Mouse (Mus musculus) liver, embryonic 13.5 days (tissue): ENCODE results near the gene Clec1b. TPM values are rescaled to one million over a fixed set of nuclear protein-coding genes. Genes with fewer than 3 reads are reported as not detected.
A peak's percentile ranks its signal among the peaks of the same experiment; 100 is the strongest.

Experiments
- ATAC-seq: fragments of 200-750 bp; cut with Nextera tagmentation; 2 replicates; pipeline ENCODE4 v1.8.0; 2017; ENCODE audit warnings: low read depth, mild to moderate bottlenecking, moderate number of reproducible peaks, moderate library complexity
- DNase-seq: peaks from one replicate; pipeline ENCODE4 v3.0.0; 2022
- H3K27ac ChIP-seq: fragments of 300-500 bp; sonication (generic); 2 replicates; pipeline ENCODE4 v1.5.1; 2015; ENCODE audit warnings: moderate library complexity, mild to moderate bottlenecking, inconsistent platforms
- H3K27me3 ChIP-seq: fragments of 300-500 bp; sonication (generic); 2 replicates; pipeline ENCODE4 v1.6.1; 2015; ENCODE audit warnings: mild to moderate bottlenecking, inconsistent platforms
- H3K36me3 ChIP-seq: fragments of 300-500 bp; sonication (generic); 2 replicates; pipeline ENCODE4 v1.6.1; 2015; ENCODE audit warnings: mild to moderate bottlenecking, inconsistent platforms
- H3K4me1 ChIP-seq: fragments of 300-500 bp; sonication (generic); replicated peaks from 2 replicates; pipeline ENCODE4 v1.6.1; 2015; ENCODE audit warnings: inconsistent platforms
- H3K4me2 ChIP-seq: fragments of 300-500 bp; sonication (generic); 2 replicates; pipeline ENCODE4 v1.6.1; 2015; ENCODE audit warnings: inconsistent platforms, mild to moderate bottlenecking, moderate library complexity
- H3K4me3 ChIP-seq: fragments of 300-500 bp; sonication (generic); replicated peaks from 2 replicates; pipeline ENCODE4 v1.5.1; 2015; ENCODE audit warnings: mild to moderate bottlenecking, inconsistent platforms
- H3K9ac ChIP-seq: fragments of 300-500 bp; sonication (generic); 2 replicates; pipeline ENCODE4 v1.6.1; 2015; ENCODE audit warnings: mild to moderate bottlenecking, inconsistent platforms
- H3K9me3 ChIP-seq: fragments of 300-500 bp; sonication (generic); replicated peaks from 2 replicates; pipeline ENCODE4 v1.6.1; 2016; ENCODE audit warnings: inconsistent platforms
- WGBS: fragments of 180-500 bp; shearing (Covaris S2); methylation state at CpG from one replicate; pipeline ENCODE4 v1.1.7; 2015; ENCODE audit not compliant: insufficient replicate concordance; 5-methylcytosine and 5-hydroxymethylcytosine counted together
- polyA plus RNA-seq: library from polyadenylated mRNA; unstranded; fragments of >200 nt; fragmentation: Nextera tagmentation; extraction: Ambion mirVana; gene quantifications from 2 replicates; pipeline ENCODE4 v1.2.1, GENCODE M21; 2015

Clec1b gene
- polyA plus RNA-seq, 1 experiment from 2014 or later = 27.1 TPM

- 48% methylated on average over 1 of the region's 1 CpGs for WGBS
Measured at GRCm38 (mm10) chr6:129381736-129382135, 15.4 kb upstream of the Clec1b start.

DNA sequence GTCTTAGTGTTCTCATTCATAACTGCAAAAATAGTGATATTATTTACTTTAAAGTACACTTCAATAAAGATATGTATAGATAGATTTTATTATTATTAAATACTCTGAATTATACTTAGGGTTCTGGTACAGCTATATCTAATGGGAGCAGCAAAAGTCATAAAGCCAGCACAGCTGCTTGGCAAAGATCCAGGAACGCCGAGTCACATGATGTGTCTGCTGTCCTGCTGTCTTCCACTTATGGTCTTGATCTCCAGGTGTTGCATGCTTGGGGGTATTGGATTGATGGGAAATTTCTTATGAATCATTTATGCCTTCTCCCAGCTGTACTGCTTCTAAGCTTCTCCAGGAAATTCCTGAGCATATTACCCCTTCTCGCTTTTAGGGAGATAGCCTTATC lies 13.6 kb upstream of the Clec1b start:
- H3K36me3 ChIP-seq = no peaks in the 10 kb centered on the region
- no peak overlapping the region for H3K4me3 ChIP-seq
- H3K9ac ChIP-seq = no peak overlapping the region
- no peaks in the 10 kb centered on the region for H3K27me3 ChIP-seq
- no peaks in the 10 kb centered on the region for H3K4me1 ChIP-seq
- H3K9me3 ChIP-seq = no peaks in the 10 kb centered on the region
- H3K4me2 ChIP-seq = no peak overlapping the region
- DNase-seq (no peak), ATAC-seq (no peak)
- no peak overlapping the region for H3K27ac ChIP-seq
- 77% methylated on average over 3 of the region's 3 CpGs for WGBS

More at GRCm38 (mm10) chr6:129381736-129382135, 15.4 kb upstream of the Clec1b start:
- DNase-seq (no peak), ATAC-seq (no peak)
- Histone ChIP-seq H3K9me3 (no peaks in the 10 kb centered on the region), H3K9ac (no peak overlapping the region), H3K36me3 (no peaks in the 10 kb centered on the region), H3K4me1 (no peaks in the 10 kb centered on the region), H3K4me3 (no peak overlapping the region), H3K4me2 (no peak overlapping the region), H3K27ac (no peak overlapping the region), H3K27me3 (no peaks in the 10 kb centered on the region)

GRCm38 (mm10) chr6:129385000-129385399 lies 12.1 kb upstream of the Clec1b start:
- no peaks in the 10 kb centered on the region for H3K4me1 ChIP-seq
- H3K27ac ChIP-seq = no peak overlapping the region
- no peaks in the 10 kb centered on the region for H3K36me3 ChIP-seq
- no peaks in the 10 kb centered on the region for H3K9me3 ChIP-seq
- WGBS = 71% methylated on average over 4 of the region's 4 CpGs
- H3K4me2 ChIP-seq = no peak overlapping the region
- H3K27me3 ChIP-seq = no peaks in the 10 kb centered on the region
- no peak overlapping the region for H3K9ac ChIP-seq
- H3K4me3 ChIP-seq = no peak overlapping the region
- ATAC-seq = no peak
- no peak for DNase-seq

GRCm38 (mm10) chr6:129385774-129386173 lies 11.3 kb upstream of the Clec1b start, which contains the start of gene Clec12b:
Clec12b (minus strand) TSS chr6:129385874.
- no peak within 1 kb of the TSS for H3K4me3 ChIP-seq
- no peaks in the 10 kb centered on the region for H3K36me3 ChIP-seq
- 61% methylated on average over 2 of the region's 2 CpGs for WGBS
- H3K27me3 ChIP-seq = no peaks in the 10 kb centered on the region
- no peak within 1 kb of the TSS for H3K27ac ChIP-seq
- H3K4me2 ChIP-seq = no peak within 1 kb of the TSS
- ATAC-seq (no peak), DNase-seq (no peak)
- H3K9me3 ChIP-seq = no peaks in the 10 kb centered on the region
- H3K9ac ChIP-seq = no peak within 1 kb of the TSS
- H3K4me1 ChIP-seq = no peaks in the 10 kb centered on the region

DNA sequence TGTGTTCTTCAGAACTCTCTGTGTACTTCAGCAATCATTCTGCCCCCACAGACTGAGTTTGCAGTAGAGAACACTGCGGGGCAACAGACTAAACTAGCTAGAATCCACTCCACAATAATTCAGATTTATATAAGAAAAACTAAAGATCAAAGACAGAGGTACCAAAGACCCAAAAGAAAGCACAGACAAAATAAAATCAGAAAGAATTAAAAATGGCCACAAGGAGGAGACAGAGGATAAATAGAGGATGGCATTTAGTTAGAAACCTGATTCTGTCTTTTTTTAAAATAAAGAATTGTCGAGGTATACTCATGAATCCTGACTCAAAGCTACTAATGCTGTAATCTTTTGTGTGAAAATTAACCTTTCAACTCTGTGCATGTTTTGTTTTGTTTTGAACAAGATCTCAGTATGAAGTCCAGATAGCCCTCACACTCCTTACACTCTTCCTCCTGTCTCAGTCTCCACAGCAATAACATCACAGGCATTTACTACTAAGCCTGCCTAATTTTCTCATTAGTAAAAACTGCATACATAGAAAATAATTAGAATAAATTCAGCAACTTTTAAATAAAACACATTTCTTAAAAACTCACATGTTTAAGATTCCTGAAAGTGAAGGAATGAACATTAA lies 3.9 kb upstream of the Clec1b start:
- no peaks in the 10 kb centered on the region for H3K9me3 ChIP-seq
- WGBS = 11% methylated on average over 2 of the region's 2 CpGs
- no peaks in the 10 kb centered on the region for H3K27me3 ChIP-seq
- H3K36me3 ChIP-seq = no peaks in the 10 kb centered on the region
- H3K4me2 ChIP-seq = no peak overlapping the region
- DNase-seq (no peak), ATAC-seq (no peak)
- no peak overlapping the region for H3K9ac ChIP-seq
- no peak overlapping the region for H3K4me3 ChIP-seq
- H3K4me1 ChIP-seq = no peaks in the 10 kb centered on the region
- no peak overlapping the region for H3K27ac ChIP-seq

- Histone ChIP-seq H3K27ac (no peak overlapping the region), H3K27me3 (no peaks in the 10 kb centered on the region)
Measured at GRCm38 (mm10) chr6:129393732-129394131, 3.4 kb upstream of the Clec1b start.

DNA sequence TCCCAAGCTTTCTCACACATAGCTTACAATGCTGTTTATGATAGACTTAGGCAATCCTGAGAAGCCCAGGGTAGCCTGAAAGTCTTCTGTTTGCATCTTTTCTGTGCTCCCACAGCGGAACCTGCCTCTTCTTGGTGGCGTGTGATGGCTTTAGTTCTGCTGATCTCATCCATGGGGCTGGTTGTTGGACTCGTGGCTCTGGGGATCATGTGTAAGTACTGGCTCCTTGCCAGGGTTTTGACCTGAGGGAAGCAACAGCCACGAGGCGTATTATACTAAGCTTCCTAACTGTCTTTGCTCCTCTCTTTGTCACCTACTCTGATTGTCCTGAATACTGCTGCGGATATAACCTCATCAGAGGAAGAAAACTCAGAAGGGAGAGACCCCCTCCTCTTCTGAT lies 2.8 kb downstream of the Clec1b start:
- Histone ChIP-seq H3K9me3 (no peaks in the 10 kb centered on the region), H3K4me2 (no peak overlapping the region), H3K27ac (0 out of 2 replicates have a peak overlapping the region, but pooled peaks have one; percentile 9), H3K4me3 (no peak overlapping the region), H3K9ac (no peak overlapping the region), H3K27me3 (no peaks in the 10 kb centered on the region), H3K4me1 (no peaks in the 10 kb centered on the region), H3K36me3 (no peaks in the 10 kb centered on the region)
- no peak for ATAC-seq
- WGBS = 42% methylated on average over 6 of the region's 6 CpGs
- DNase-seq = no peak

More at GRCm38 (mm10) chr6:129393732-129394131, 3.4 kb upstream of the Clec1b start:
- WGBS = 57% methylated on average over 6 of the region's 6 CpGs
- ATAC-seq (no peak), DNase-seq (no peak)
- no peak overlapping the region for H3K4me3 ChIP-seq
- no peak overlapping the region for H3K9ac ChIP-seq
- H3K4me2 ChIP-seq = no peak overlapping the region
- H3K9me3 ChIP-seq = no peaks in the 10 kb centered on the region
- H3K36me3 ChIP-seq = no peaks in the 10 kb centered on the region
- H3K4me1 ChIP-seq = no peaks in the 10 kb centered on the region

DNA sequence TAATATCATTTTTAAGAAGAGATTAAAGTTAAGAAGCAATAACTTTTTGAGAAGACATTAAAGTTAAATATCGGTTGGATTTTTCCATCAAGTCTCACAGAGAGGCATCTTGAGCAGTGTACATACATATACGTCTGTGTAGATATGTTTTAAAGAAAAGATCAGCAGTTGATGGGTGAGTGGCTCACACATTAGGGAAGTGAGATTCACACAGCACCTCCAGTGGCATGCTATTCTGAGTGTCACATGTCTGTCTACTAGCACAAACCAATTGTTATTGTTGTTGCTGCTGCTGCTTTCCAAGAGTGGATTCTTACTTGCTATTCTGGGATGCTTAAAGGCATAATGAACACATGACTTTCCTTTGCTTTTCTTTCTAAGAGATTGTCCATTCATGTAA lies 5.3 kb downstream of the Clec1b start:
- no peak for DNase-seq
- ATAC-seq = no peak
- Histone ChIP-seq H3K9me3 (no peaks in the 10 kb centered on the region), H3K27me3 (no peaks in the 10 kb centered on the region), H3K9ac (no peak overlapping the region), H3K36me3 (no peaks in the 10 kb centered on the region), H3K4me3 (no peak overlapping the region), H3K4me2 (no peak overlapping the region), H3K27ac (no peak overlapping the region), H3K4me1 (no peaks in the 10 kb centered on the region)
- 60% methylated on average over 2 of the region's 2 CpGs for WGBS

GRCm38 (mm10) chr6:129403391-129403790 lies 6.3 kb downstream of the Clec1b start:
- WGBS = 76% methylated on average over 6 of the region's 6 CpGs
- no peaks in the 10 kb centered on the region for H3K4me1 ChIP-seq
- H3K4me2 ChIP-seq = no peak overlapping the region
- no peak overlapping the region for H3K9ac ChIP-seq
- no peaks in the 10 kb centered on the region for H3K36me3 ChIP-seq
- no peaks in the 10 kb centered on the region for H3K27me3 ChIP-seq
- DNase-seq = no peak
- no peaks in the 10 kb centered on the region for H3K9me3 ChIP-seq
- no peak overlapping the region for H3K27ac ChIP-seq
- ATAC-seq = no peak
- H3K4me3 ChIP-seq = no peak overlapping the region

GRCm38 (mm10) chr6:129405999-129406398 lies 8.9 kb downstream of the Clec1b start:
- Histone ChIP-seq H3K27me3 (no peaks in the 10 kb centered on the region), H3K4me2 (no peak overlapping the region), H3K4me3 (no peak overlapping the region), H3K9ac (no peak overlapping the region), H3K27ac (no peak overlapping the region), H3K9me3 (no peaks in the 10 kb centered on the region), H3K36me3 (no peaks in the 10 kb centered on the region), H3K4me1 (no peaks in the 10 kb centered on the region)
- ATAC-seq (no peak), DNase-seq (no peak)

GRCm38 (mm10) chr6:129407324-129407723 lies 10.2 kb downstream of the Clec1b start:
- Histone ChIP-seq H3K9me3 (no peaks in the 10 kb centered on the region), H3K4me2 (no peak overlapping the region), H3K27me3 (no peaks in the 10 kb centered on the region), H3K36me3 (no peaks in the 10 kb centered on the region), H3K4me3 (no peak overlapping the region), H3K9ac (no peak overlapping the region), H3K4me1 (no peaks in the 10 kb centered on the region), H3K27ac (peak overlapping the region; percentile 57)
- DNase-seq = no peak
- peak; percentile 55; the same call in 1 of the 2 replicates for ATAC-seq
- 10% methylated on average over 2 of the region's 2 CpGs for WGBS

GRCm38 (mm10) chr6:129408562-129408961 lies 11.5 kb downstream of the Clec1b start, which contains the start of gene Clec9a:
Clec9a (plus strand) TSS chr6:129408862.
- no peak within 1 kb of the TSS for H3K4me2 ChIP-seq
- no peak for ATAC-seq
- no peaks in the 10 kb centered on the region for H3K27me3 ChIP-seq
- H3K4me1 ChIP-seq = no peaks in the 10 kb centered on the region
- H3K9me3 ChIP-seq = no peaks in the 10 kb centered on the region
- no peak for DNase-seq
- peak within 1 kb of the TSS; percentile 57; the same call in 1 of the 2 replicates for H3K27ac ChIP-seq
- H3K4me3 ChIP-seq = no peak within 1 kb of the TSS
- no peak within 1 kb of the TSS for H3K9ac ChIP-seq
- 69% methylated on average over 2 of the region's 2 CpGs for WGBS
- no peaks in the 10 kb centered on the region for H3K36me3 ChIP-seq
